Mouse (Mus musculus): ENCODE measurements around the gene Cpd. TPM values are rescaled to one million over a fixed set of nuclear protein-coding genes. Genes with fewer than 3 reads are reported as not detected.

Gene Cpd
- total RNA-seq, 2 experiments from 2014 or later, result 51.4 to 58.7 TPM

Other genes starting within 250 kb of the Cpd start
- gene Abr, start 224.7 kb downstream of the Cpd start, total RNA-seq (2021), result 10 to 100 TPM; 29.4 to 34.3 TPM
- not detected for gene Bhlha9, start 174.5 kb downstream of the Cpd start, total RNA-seq (2021)
- 1 to 10 TPM; 5.0 to 5.1 TPM for gene Trarg1, start 167.2 kb downstream of the Cpd start, total RNA-seq (2021)
- gene Gosr1, start 83.4 kb downstream of the Cpd start, total RNA-seq (2021), result 10 to 100 TPM; 28.1 to 33.8 TPM
- gene Tmigd1, start 55.1 kb upstream of the Cpd start, total RNA-seq (2021), result under 1 TPM; 0.80 to 0.84 TPM
- 10 to 100 TPM; 46.0 to 47.1 TPM for gene Blmh, start 77.8 kb upstream of the Cpd start, total RNA-seq (2021)
- gene Slc6a4, start 151.6 kb upstream of the Cpd start, total RNA-seq (2021), result 1 to 10 TPM; 1.2 to 1.4 TPM
- 10 to 100 TPM; 12.5 to 13.1 TPM for gene Nsrp1, start 231.4 kb upstream of the Cpd start, total RNA-seq (2021)

All from heart, postnatal 14 days (tissue).